Mouse (Mus musculus): ENCODE data around the gene Tm7sf3.

- TF ChIP-seq USF2 (IDR thresholded peaks at IDR 0.05; ENCODE audit: borderline replicate concordance in 1 of 2, insufficient read depth in 1 of 2, low read depth in 1 of 2, low read length in 2 of 2) (no peak), BHLHE40 (IDR thresholded peaks at IDR 0.05; ENCODE audit: borderline replicate concordance, low read depth, low read length) (no peak), EP300 (IDR thresholded peaks at IDR 0.05; ENCODE audit: low read depth in 1 of 2, low read length in 2 of 2) (no peak), USF1 (IDR thresholded peaks at IDR 0.05; ENCODE audit: low read depth, low read length) (no peak), ZMIZ1 (IDR thresholded peaks at IDR 0.05; ENCODE audit: low read depth, low read length) (no peak), SMC3 (IDR thresholded peaks at IDR 0.05; ENCODE audit: low read depth, low read length) (no peak)
Measured at GRCm38 (mm10) chr6:146683881-146684280, 41.3 kb upstream of the Tm7sf3 start.
